Mouse (Mus musculus) C2C12 (cell line): ENCODE data around the gene Spaar.

Experiments used
- CEBPB ChIP-seq: IDR thresholded peaks from one replicate; pipeline ENCODE4 v1.6.1; 2011; ENCODE audit warnings: low read depth, mild to moderate bottlenecking, control low read depth, moderate library complexity
- CTCF ChIP-seq: IDR thresholded peaks from one replicate; pipeline ENCODE4 v1.5.1; 2011; ENCODE audit not compliant: control insufficient read depth, insufficient read depth, insufficient read length
- MAX ChIP-seq: IDR thresholded peaks from one replicate; pipeline ENCODE4 v1.6.1; 2011; ENCODE audit warnings: mild to moderate bottlenecking, control low read depth
- USF1 ChIP-seq: IDR thresholded peaks from one replicate; pipeline ENCODE4 v1.6.1; 2011; ENCODE audit warnings: low read depth, mild to moderate bottlenecking, control low read depth, moderate library complexity

GRCm38 (mm10) chr4:43770909-43771308 lies 41.1 kb downstream of the Spaar start, which contains the start of gene Olfr159:
- TF ChIP-seq CTCF (no peak), USF1 (no peak), MAX (no peak), CEBPB (no peak)
